Mouse (Mus musculus) CH12.LX (cell line): ENCODE measurements at regions not wholly inside any gene's neighbourhood (a gene's known extent, or its start where the extent isn't known, plus 50 kb on each side); places are given as distances from the start of the nearest gene placed in this dataset.

Experiments used
- DNase-seq: peaks from one replicate; pipeline ENCODE4 v3.0.0-alpha.2; 2013; ENCODE audit errors: extremely low read depth
- H3K27ac ChIP-seq: 2 replicates; pipeline ENCODE4 v1.5.1; 2012; ENCODE audit warnings: low read depth, mild to moderate bottlenecking, control low read depth, moderate library complexity; ENCODE audit not compliant: insufficient read depth
- H3K27me3 ChIP-seq: replicated peaks from 2 replicates; pipeline ENCODE3; 2012; ENCODE audit warnings: inconsistent platforms
- H3K36me3 ChIP-seq, 2 experiments: replicated peaks in 1 of 2; 2 replicates each; pipeline versions ENCODE3 to v1.6.1; 2012; ENCODE audit warnings: inconsistent platforms in 1 of 2, low read length in 1 of 2, mild to moderate bottlenecking in 1 of 2, mixed read lengths in 1 of 2, moderate library complexity in 1 of 2; ENCODE audit not compliant: control insufficient read depth in 1 of 2, insufficient read depth in 1 of 2
- H3K4me1 ChIP-seq, 2 experiments: 2 replicates each; pipeline ENCODE4 v1.6.1; 2012; ENCODE audit warnings: inconsistent platforms in 1 of 2, moderate library complexity in 1 of 2; ENCODE audit not compliant: insufficient read depth in 2 of 2, control insufficient read depth in 1 of 2
- H3K4me2 ChIP-seq: 2 replicates; pipeline ENCODE4 v1.6.1; 2012; ENCODE audit warnings: low read depth, mild to moderate bottlenecking, control low read depth; ENCODE audit not compliant: poor library complexity, insufficient read depth, severe bottlenecking
- H3K4me3 ChIP-seq, 3 experiments: fragments of 150-350 bp in 1 of 3; sonication (generic) in 1 of 3; replicated peaks in 1 of 3; 2 replicates each; pipeline versions ENCODE3 to v1.5.1; 2011 to 2012; ENCODE audit warnings: low read depth in 2 of 3, low read length in 2 of 3, mild to moderate bottlenecking in 2 of 3, moderate library complexity in 2 of 3, control low read depth in 1 of 3, improper control_type of control experiment in 1 of 3, inconsistent platforms in 1 of 3, mixed read lengths in 1 of 3; ENCODE audit not compliant: poor library complexity in 1 of 3
- H3K79me2 ChIP-seq: replicated peaks from 2 replicates; pipeline ENCODE4 v1.6.1; 2012; ENCODE audit warnings: mild to moderate bottlenecking, moderate library complexity; ENCODE audit not compliant: control insufficient read depth, poor library complexity, insufficient read depth, severe bottlenecking; ENCODE audit errors: extremely low read depth
- H3K9ac ChIP-seq: 2 replicates; pipeline ENCODE4 v1.6.1; 2012; ENCODE audit warnings: low read depth, mild to moderate bottlenecking, control low read depth, moderate library complexity; ENCODE audit not compliant: insufficient read depth
- H3K9me3 ChIP-seq: replicated peaks from 2 replicates; pipeline ENCODE3; 2012; ENCODE audit warnings: low read length, inconsistent platforms, mixed read lengths
- BHLHE40 ChIP-seq: IDR thresholded peaks from 2 replicates; pipeline ENCODE4 v1.6.1; 2011; ENCODE audit warnings: mild to moderate bottlenecking, low read depth, low read length, improper control_type of control experiment
- CHD1 ChIP-seq: IDR thresholded peaks from 2 replicates; pipeline ENCODE4 v1.6.1; 2012; ENCODE audit warnings: low read depth, low read length, improper control_type of control experiment, inconsistent platforms
- ETS1 ChIP-seq: conservative IDR thresholded peaks from 2 replicates; pipeline ENCODE4 v1.6.1; 2012; ENCODE audit warnings: low read depth, mild to moderate bottlenecking, inconsistent platforms, low read length, improper control_type of control experiment, moderate library complexity
- KAT2A ChIP-seq: IDR thresholded peaks from 2 replicates; pipeline ENCODE4 v1.6.1; 2012; ENCODE audit warnings: low read length, improper control_type of control experiment, inconsistent platforms; ENCODE audit not compliant: insufficient replicate concordance
- MAFK ChIP-seq: IDR thresholded peaks from 2 replicates; pipeline ENCODE4 v1.6.1; 2011; ENCODE audit warnings: low read length, improper control_type of control experiment; ENCODE audit not compliant: insufficient replicate concordance
- MAX ChIP-seq: IDR thresholded peaks from 2 replicates; pipeline ENCODE4 v1.6.1; 2011; ENCODE audit warnings: low read length, improper control_type of control experiment
- MYC ChIP-seq: IDR thresholded peaks from 2 replicates; pipeline ENCODE4 v1.6.1; 2011; ENCODE audit warnings: low read depth, mild to moderate bottlenecking, improper control_type of control experiment, low read length
- NRF1 ChIP-seq: IDR thresholded peaks from 2 replicates; pipeline ENCODE4 v1.6.1; 2014; ENCODE audit warnings: low read depth, mild to moderate bottlenecking, inconsistent platforms, low read length, improper control_type of control experiment, moderate library complexity
- POLR2AphosphoS2 ChIP-seq: IDR thresholded peaks from 2 replicates; pipeline ENCODE4 v1.6.1; 2011; ENCODE audit warnings: low read depth, low read length, improper control_type of control experiment
- RCOR1 ChIP-seq: conservative IDR thresholded peaks from 2 replicates; pipeline ENCODE4 v1.6.1; 2012; ENCODE audit warnings: low read depth, mild to moderate bottlenecking, inconsistent platforms, low read length, improper control_type of control experiment
- TBP ChIP-seq: conservative IDR thresholded peaks from 2 replicates; pipeline ENCODE4 v1.6.1; 2011; ENCODE audit warnings: low read depth, low read length, improper control_type of control experiment
- TCF12 ChIP-seq: IDR thresholded peaks from 2 replicates; pipeline ENCODE4 v1.6.1; 2014; ENCODE audit warnings: low read depth, mild to moderate bottlenecking, inconsistent platforms, low read length, improper control_type of control experiment
- ZC3H11A ChIP-seq: IDR thresholded peaks from 2 replicates; pipeline ENCODE4 v1.6.1; 2012; ENCODE audit warnings: low read depth, mild to moderate bottlenecking, inconsistent platforms, low read length, improper control_type of control experiment
- ZMIZ1 ChIP-seq: IDR thresholded peaks from 2 replicates; pipeline ENCODE4 v1.6.1; 2012; ENCODE audit warnings: low read depth, mild to moderate bottlenecking, inconsistent platforms, low read length, improper control_type of control experiment
- ZNF384 ChIP-seq: IDR thresholded peaks from 2 replicates; pipeline ENCODE4 v1.6.1; 2012; ENCODE audit warnings: low read depth, low read length, improper control_type of control experiment, inconsistent platforms
- dilution Hi-C: fragments of 300-500 bp; cut with MboI; formaldehyde crosslinking; loops from 2 replicates; pipeline ENCODE4 v1.14.3; 2020; ENCODE audit warnings: low sequenced_read_pairs; ENCODE audit not compliant: extremely low pct_unique_long_range_greater_than_20kb, extremely low pct_ligation_motif_present
- in situ Hi-C: fragments of 300-500 bp; cut with MboI; formaldehyde crosslinking; loops from 3 replicates; pipeline ENCODE4 v1.14.3; 2019; ENCODE audit warnings: low sequenced_read_pairs, low pct_ligation_motif_present, low pct_unique_long_range_greater_than_20kb, mixed read lengths

GRCm38 (mm10) chr3:52446991-52447390 lies 178.9 kb downstream of the Foxo1 start:
- in situ Hi-C loops (loop anchor here (10.0 kb wide), 1 partner anchor 182 kb away; the partner anchor contains the start of gene Foxo1), dilution Hi-C loops (no loop called here)
- no peaks in the 10 kb centered on the region for H3K27me3 ChIP-seq
- no peaks in the 10 kb centered on the region for H3K9me3 ChIP-seq
- no peak overlapping the region for H3K4me3 ChIP-seq
- no peaks in the 10 kb centered on the region for H3K36me3 ChIP-seq
- H3K4me2 ChIP-seq, result no peak overlapping the region
- TF ChIP-seq TCF12, result peak; percentile 19; the same call in 1 of the 2 replicates
- no peak for TF ChIP-seq KAT2A
- TF ChIP-seq POLR2AphosphoS2, result no peak
- TF ChIP-seq TBP, result no peak
- no peak for TF ChIP-seq ZNF384
- no peak for TF ChIP-seq MYC
- no peak for TF ChIP-seq MAX
- TF ChIP-seq CHD1, result peak; percentile 72; the same call in 1 of the 2 replicates
- H3K9ac ChIP-seq, result 0 out of 2 replicates have a peak overlapping the region, but pooled peaks have one; percentile 22
- peaks cover 31 to 56% of the 10 kb centered on the region in 2 experiments for H3K4me1 ChIP-seq
- no peak for DNase-seq
- H3K27ac ChIP-seq, result peak overlapping the region; percentile 65
- H3K79me2 ChIP-seq, result no peaks in the 10 kb centered on the region

- Histone ChIP-seq H3K9me3 (no peaks in the 10 kb centered on the region), H3K27me3 (no peaks in the 10 kb centered on the region), H3K79me2 (no peaks in the 10 kb centered on the region), H3K4me3 (peak overlapping the region in 1 of 3 experiments; percentile 29), H3K9ac (no peak overlapping the region), H3K4me2 (no peak overlapping the region), H3K4me1 (peaks cover 32 to 59% of the 10 kb centered on the region in 2 experiments), H3K36me3 (no peaks in the 10 kb centered on the region), H3K27ac (peak overlapping the region; percentile 65)
- dilution Hi-C loops, result no loop called here
- no peak for DNase-seq
- in situ Hi-C loops, result loop anchor here (10.0 kb wide), 1 partner anchor 182 kb away; the partner anchor contains the start of gene Foxo1
- TF ChIP-seq BHLHE40 (peak; percentile 60), ZMIZ1 (no peak), CHD1 (no peak), ZC3H11A (no peak), NRF1 (no peak)
Measured at GRCm38 (mm10) chr3:52446500-52446899, 178.4 kb downstream of the Foxo1 start.

- dilution Hi-C loops (no loop called here), in situ Hi-C loops (loop anchor here (10.0 kb wide), 1 partner anchor 180 kb away; the partner anchor contains the start of gene Foxo1)
- H3K9me3 ChIP-seq, result no peaks in the 10 kb centered on the region
- H3K4me3 ChIP-seq, result no peak overlapping the region
- H3K9ac ChIP-seq, result 0 out of 2 replicates have a peak overlapping the region, but pooled peaks have one; percentile 14
- peak overlapping the region; percentile 83 for H3K27ac ChIP-seq
- no peaks in the 10 kb centered on the region for H3K27me3 ChIP-seq
- no peaks in the 10 kb centered on the region for H3K36me3 ChIP-seq
- TF ChIP-seq BHLHE40 (peak; percentile 95), MAFK (no peak), ZC3H11A (no peak), ETS1 (peak; percentile 77), RCOR1 (0 out of 2 replicates have a peak, but pooled peaks have one; percentile 43), TCF12 (peak; percentile 81), MAX (peak; percentile 53)
- DNase-seq, result peak; percentile 60
- H3K79me2 ChIP-seq, result no peaks in the 10 kb centered on the region
- peaks cover 34 to 61% of the 10 kb centered on the region in 2 experiments for H3K4me1 ChIP-seq
- peak overlapping the region; percentile 58; the same call in 1 of the 2 replicates for H3K4me2 ChIP-seq
Measured at GRCm38 (mm10) chr3:52444420-52445119, 176.4 kb downstream of the Foxo1 start.
